Mouse (Mus musculus) cerebellum, adult 2 months (tissue): ENCODE data around the gene Ep400.

ENCODE experiments used
- CTCF ChIP-seq: fragments of 200-500 bp; IDR thresholded peaks from 2 replicates; pipeline ENCODE4 v1.5.1; 2011; ENCODE audit warnings: low read depth, mild to moderate bottlenecking, control low read depth, low read length, moderate library complexity, borderline replicate concordance; ENCODE audit not compliant: insufficient read depth
- POLR2A ChIP-seq: fragments of 200-500 bp; IDR thresholded peaks from 2 replicates; pipeline ENCODE4 v1.6.1; 2011; ENCODE audit warnings: low read length, control low read depth, borderline replicate concordance; ENCODE audit not compliant: insufficient read depth

- TF ChIP-seq POLR2A: no peak
- TF ChIP-seq CTCF: no peak
These were observed 38.5 kb upstream of the Ep400 start for GRCm38 (mm10) chr5:110808821-110809666.
